Mouse (Mus musculus) left cerebral cortex, adult 18-20 months (tissue): ENCODE results near the gene Slfn5. TPM values are rescaled to one million over a fixed set of nuclear protein-coding genes. Genes with fewer than 3 reads are reported as not detected.
"Not testable (repeated sequence)": the region's sequence is repeated elsewhere in the genome, so short reads cannot be mapped to it uniquely, and the experiment has no call there.

Experiments used
- DNase-seq, 2 experiments: peaks; one replicate each; pipeline ENCODE4 v3.0.0; 2021 to 2022; ENCODE audit warnings: low spot score in 2 of 2, mixed read lengths in 1 of 2
- total RNA-seq, 2 experiments: library from RNA; stranded (reverse); gene quantifications; 2 replicates each; pipeline ENCODE4 v1.2.3; 2021

Gene Slfn5
- total RNA-seq, 2 experiments from 2014 or later: 2.4 to 4.2 TPM

- no peak for DNase-seq
Measured at GRCm38 (mm10) chr11:82943336-82943735, 7.8 kb upstream of the Slfn5 start.

GRCm38 (mm10) chr11:82945636-82946035 is 5.5 kb upstream of the Slfn5 start:
- DNase-seq: no peak

- DNase-seq: no peak
Measured at GRCm38 (mm10) chr11:82947457-82947856, 3.7 kb upstream of the Slfn5 start.

- no peak for DNase-seq
Measured at GRCm38 (mm10) chr11:82949036-82949435, 2.1 kb upstream of the Slfn5 start.

- DNase-seq: no peak
Measured at GRCm38 (mm10) chr11:82951865-82952611, 889 bp downstream of the Slfn5 start.

- DNase-seq: no peak
Measured at GRCm38 (mm10) chr11:82952612-82953542, 1.7 kb downstream of the Slfn5 start.

GRCm38 (mm10) chr11:82954631-82955030 is 3.5 kb downstream of the Slfn5 start:
- DNase-seq: no peak

GRCm38 (mm10) chr11:82956925-82957324 is 5.8 kb downstream of the Slfn5 start:
- DNase-seq: no peak

GRCm38 (mm10) chr11:82959613-82960012 is 8.5 kb downstream of the Slfn5 start:
- peak in 1 of 2 experiments; percentile 8 for DNase-seq

- no peak for DNase-seq
Measured at GRCm38 (mm10) chr11:82961743-82962142, 10.6 kb downstream of the Slfn5 start.

- no peak for DNase-seq
Measured at GRCm38 (mm10) chr11:82962215-82962614, 11.1 kb downstream of the Slfn5 start.

- peak; percentile 7 to 25 for DNase-seq
Measured at GRCm38 (mm10) chr11:82970712-82971589, 19.8 kb downstream of the Slfn5 start.

- DNase-seq: no peak
Measured at GRCm38 (mm10) chr11:82971590-82971974, 20.4 kb downstream of the Slfn5 start.

- no peak for DNase-seq
Measured at GRCm38 (mm10) chr11:82973916-82974315, 22.8 kb downstream of the Slfn5 start.

- not testable (repeated sequence) for DNase-seq
Measured at GRCm38 (mm10) chr11:82982409-82982808, 31.3 kb downstream of the Slfn5 start.

- DNase-seq: no peak
Measured at GRCm38 (mm10) chr11:82983193-82983592, 32.0 kb downstream of the Slfn5 start.

- DNase-seq: peak in 1 of 2 experiments; percentile 3
Measured at GRCm38 (mm10) chr11:82987621-82988020, 36.5 kb downstream of the Slfn5 start.

GRCm38 (mm10) chr11:82989357-82989756 is 38.2 kb downstream of the Slfn5 start:
- no peak for DNase-seq

- not testable (repeated sequence) for DNase-seq
Measured at GRCm38 (mm10) chr11:82990612-82991385, 39.6 kb downstream of the Slfn5 start.

GRCm38 (mm10) chr11:82991469-82992166 is 40.5 kb downstream of the Slfn5 start, which contains the start of gene Slfn9:
Gene Slfn9, minus strand, starts transcription at chr11:82991830.
- peak; percentile 9 to 23 for DNase-seq
